Mouse (Mus musculus) heart, adult 9 months (tissue): ENCODE results near the gene Crocc2.

ENCODE experiments used
- DNase-seq, 2 experiments: peaks; one replicate each; pipeline ENCODE4 v3.0.0; 2022; ENCODE audit warnings: low spot score in 2 of 2

The Crocc2 gene

GRCm38 (mm10) chr1:93271751-93272150 is 103.2 kb downstream of the Crocc2 start:
- no peak for DNase-seq

- DNase-seq: no peak
These were observed 103.9 kb downstream of the Crocc2 start for GRCm38 (mm10) chr1:93272409-93272821.

GRCm38 (mm10) chr1:93275561-93275960 is 107.0 kb downstream of the Crocc2 start:
- DNase-seq: no peak

GRCm38 (mm10) chr1:93277041-93277440 is 108.5 kb downstream of the Crocc2 start:
- no peak for DNase-seq
